In the genomic region with DNA sequence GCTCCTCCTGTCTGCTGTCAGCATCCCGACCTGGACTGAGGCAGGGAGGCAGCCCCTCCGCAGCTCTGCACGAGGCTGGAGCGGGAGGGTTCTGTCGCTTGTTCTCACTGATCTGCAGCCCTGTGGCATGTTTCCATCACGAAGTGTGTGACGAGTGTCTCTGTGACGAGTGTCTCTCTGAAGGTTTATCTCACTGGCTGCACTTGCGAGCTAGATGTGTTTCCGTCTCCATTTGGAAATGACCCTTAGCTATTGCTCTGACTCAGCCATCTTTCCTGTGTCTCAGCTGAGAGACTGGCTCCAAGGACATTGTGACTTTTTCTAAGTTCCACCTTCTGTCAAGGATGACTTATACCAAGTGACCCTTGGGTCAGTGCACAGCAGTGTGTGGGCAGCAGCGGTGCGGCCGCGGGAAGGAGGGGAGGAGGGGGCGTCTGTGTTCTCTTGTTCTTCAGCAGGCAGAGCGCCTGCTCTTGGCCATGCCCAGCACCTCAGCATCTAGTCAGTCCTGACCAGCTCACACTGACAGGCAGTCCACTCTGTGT, we compare ENCODE assay signal across 14 mouse cellular contexts. TPM values are rescaled to one million over a fixed set of nuclear protein-coding genes. Genes with fewer than 3 reads are reported as not detected.
"Had no signal": no experiment of that assay in that cellular context is flagged by ENCODE, and none has a peak within 500 bp of the region (broad histone marks: within the 10 kb centered on the region; RNA-seq: fewer than 3 reads in every experiment).

No protein-coding gene starts in this region.

- H3K4me1 ChIP-seq: limb, embryonic 10.5 days; liver, embryonic 15.5 days had no signal

- H3K9me3 ChIP-seq: limb, embryonic 10.5 days; liver, embryonic 15.5 days; midbrain, embryonic 13.5 days had no signal

- H3K4me2 ChIP-seq: liver, embryonic 11.5 days; liver, embryonic 15.5 days; midbrain, embryonic 13.5 days had no signal

- H3K27me3 ChIP-seq: liver, embryonic 15.5 days; midbrain, embryonic 13.5 days had no signal

- H3K9ac ChIP-seq: liver, embryonic 15.5 days; midbrain, embryonic 13.5 days had no signal

- H3K4me3 ChIP-seq: left cerebral cortex, adult 2 months; limb, embryonic 10.5 days; liver, embryonic 15.5 days; midbrain, embryonic 13.5 days had no signal

- DNase-seq: kidney, postnatal 25 days; lung, adult 2 months; lung, postnatal 36 days; right cerebral cortex, adult 18-20 months; right cerebral cortex, postnatal 25 days; thymus, postnatal 4 days had no signal

- H3K27ac ChIP-seq: left cerebral cortex, adult 2 months; limb, embryonic 10.5 days; liver, embryonic 15.5 days; midbrain, embryonic 13.5 days had no signal

- ATAC-seq: lung, postnatal 0 days; midbrain, embryonic 13.5 days had no signal

RNA-seq across cellular contexts. Expression of a gene that starts 15.1 kb away (rescaled TPM):
- total RNA-seq: megakaryocyte progenitor cell, adult 5-6 weeks had no signal
- polyA plus RNA-seq: liver, embryonic 11.5 days; liver, embryonic 15.5 days; lung, adult 2 months; lung, postnatal 0 days; thymus, postnatal 0 days had no signal
